Mouse (Mus musculus) CH12.LX (cell line): ENCODE results near the gene Col5a1.

ENCODE experiments used
- CTCF ChIP-seq, 2 experiments: IDR thresholded peaks in 1 of 2; conservative IDR thresholded peaks in 1 of 2; 2 replicates each; pipeline ENCODE4 v1.5.1; 2011 to 2012; ENCODE audit warnings: low read depth in 2 of 2, low read length in 2 of 2, improper control_type of control experiment in 1 of 2, inconsistent platforms in 1 of 2, mild to moderate bottlenecking in 1 of 2, moderate library complexity in 1 of 2
- EP300 ChIP-seq: IDR thresholded peaks from 2 replicates; pipeline ENCODE4 v1.6.1; 2011; ENCODE audit warnings: low read length, improper control_type of control experiment
- ETS1 ChIP-seq: conservative IDR thresholded peaks from 2 replicates; pipeline ENCODE4 v1.6.1; 2012; ENCODE audit warnings: low read depth, mild to moderate bottlenecking, inconsistent platforms, low read length, improper control_type of control experiment, moderate library complexity
- MAX ChIP-seq: IDR thresholded peaks from 2 replicates; pipeline ENCODE4 v1.6.1; 2011; ENCODE audit warnings: low read length, improper control_type of control experiment
- MXI1 ChIP-seq: IDR thresholded peaks from 2 replicates; pipeline ENCODE4 v1.6.1; 2011; ENCODE audit warnings: mild to moderate bottlenecking, low read depth, low read length, improper control_type of control experiment
- POLR2A ChIP-seq: IDR thresholded peaks from 2 replicates; pipeline ENCODE4 v1.6.1; 2011; ENCODE audit warnings: low read depth, mild to moderate bottlenecking, improper control_type of control experiment, low read length
- SMC3 ChIP-seq: IDR thresholded peaks from 2 replicates; pipeline ENCODE4 v1.6.1; 2011; ENCODE audit warnings: low read depth, low read length, improper control_type of control experiment
- USF1 ChIP-seq: IDR thresholded peaks from 2 replicates; pipeline ENCODE4 v1.6.1; 2014; ENCODE audit warnings: low read depth, mild to moderate bottlenecking, inconsistent platforms, low read length, improper control_type of control experiment
- ZKSCAN1 ChIP-seq: IDR thresholded peaks from 2 replicates; pipeline ENCODE4 v1.6.1; 2012; ENCODE audit warnings: low read depth, inconsistent platforms, low read length, improper control_type of control experiment, borderline replicate concordance
- ZMIZ1 ChIP-seq: IDR thresholded peaks from 2 replicates; pipeline ENCODE4 v1.6.1; 2012; ENCODE audit warnings: low read depth, mild to moderate bottlenecking, inconsistent platforms, low read length, improper control_type of control experiment
- ZNF384 ChIP-seq: IDR thresholded peaks from 2 replicates; pipeline ENCODE4 v1.6.1; 2012; ENCODE audit warnings: low read depth, low read length, improper control_type of control experiment, inconsistent platforms

GRCm38 (mm10) chr2:27922053-27922452 is 35.8 kb downstream of the Col5a1 start:
- TF ChIP-seq EP300 (no peak), CTCF (conservative IDR thresholded peaks at IDR 0.05 in 1 of 2, IDR thresholded peaks at IDR 0.05 in 1 of 2; ENCODE audit: low read depth in 2 of 2, low read length in 2 of 2) (no peak), MXI1 (no peak), ZNF384 (no peak), POLR2A (no peak), MAX (no peak), SMC3 (no peak), USF1 (no peak), ZKSCAN1 (no peak), ETS1 (no peak), ZMIZ1 (no peak)
